Mouse (Mus musculus): ENCODE data around the gene Bola1. TPM values are rescaled to one million over a fixed set of nuclear protein-coding genes. Genes with fewer than 3 reads are reported as not detected.

Bola1 gene
- polyA plus RNA-seq, 1 experiment from 2014 or later: 53.6 TPM

DNA sequence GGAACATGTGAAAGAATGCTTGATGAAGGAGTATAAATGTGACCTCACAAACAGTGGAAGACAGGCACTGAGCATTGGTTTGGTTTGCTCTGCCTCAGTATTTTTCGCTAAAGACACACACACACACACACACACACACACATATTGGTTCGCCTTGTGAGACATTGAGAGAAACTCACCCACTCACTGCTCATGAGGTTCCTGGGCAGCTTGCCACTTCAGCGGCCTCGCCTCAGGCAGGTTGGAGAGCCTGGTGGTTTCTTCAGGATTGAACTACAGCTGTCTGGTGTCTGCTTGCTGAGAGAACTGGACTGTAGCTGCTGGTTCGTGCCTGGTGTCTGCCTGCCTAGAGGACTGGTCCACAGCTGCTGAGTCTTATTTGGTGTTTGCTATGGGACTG, 40.7 kb upstream of the Bola1 start:
- DNase-seq (ENCODE audit: low spot score) (no peak), ATAC-seq (ENCODE audit: low FRiP score, low TSS enrichment) (no peak)
- Histone ChIP-seq H3K27me3 (ENCODE audit: control insufficient read depth, insufficient read depth, low read length) (no peaks in the 10 kb centered on the region), H3K27ac (replicated peaks) (no peak overlapping the region), H3K4me3 (ENCODE audit: low read depth, low read length) (no peak overlapping the region), H3K36me3 (ENCODE audit: control insufficient read depth, insufficient read depth, low read length) (no peaks in the 10 kb centered on the region), H3K9ac (ENCODE audit: low read length) (no peak overlapping the region), H3K9me3 (ENCODE audit: control insufficient read depth, low read length) (no peaks in the 10 kb centered on the region), H3K4me1 (replicated peaks; ENCODE audit: control insufficient read depth, insufficient read depth) (peaks cover 2% of the 10 kb centered on the region; the same call in 1 of the 2 replicates), H3K4me2 (replicated peaks; ENCODE audit: low read depth) (no peak overlapping the region)
- 87% methylated on average over 5 of the region's 5 CpGs for WGBS
- TF ChIP-seq CTCF (IDR thresholded peaks at IDR 0.05; ENCODE audit: low read depth): no peak

DNA sequence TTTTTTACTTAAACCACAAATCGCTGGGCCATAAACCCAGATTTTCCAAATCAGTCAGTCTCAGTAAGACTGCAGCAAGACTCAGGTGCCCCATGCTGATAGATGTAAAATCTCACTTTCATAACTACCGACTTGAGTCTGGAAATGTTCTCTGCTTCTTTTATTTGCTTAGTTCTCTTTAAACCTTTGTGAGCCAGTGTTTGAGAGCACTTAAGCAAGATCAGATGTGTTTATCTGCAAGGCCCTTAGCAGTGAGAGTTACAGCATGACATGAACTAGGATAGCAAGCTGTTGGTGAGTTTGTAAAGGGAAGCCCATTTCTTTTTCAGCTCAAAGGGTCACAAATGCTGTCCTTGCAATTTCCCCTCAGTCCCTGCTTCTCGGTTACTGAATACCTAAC, 37.7 kb upstream of the Bola1 start:
- H3K9ac ChIP-seq (ENCODE audit: low read length): no peak overlapping the region
- no peaks in the 10 kb centered on the region for H3K9me3 ChIP-seq (ENCODE audit: control insufficient read depth, low read length)
- no peaks in the 10 kb centered on the region for H3K36me3 ChIP-seq (ENCODE audit: control insufficient read depth, insufficient read depth, low read length)
- no peak for DNase-seq (ENCODE audit: low spot score)
- H3K27me3 ChIP-seq (ENCODE audit: control insufficient read depth, insufficient read depth, low read length): no peaks in the 10 kb centered on the region
- no peak for ATAC-seq (ENCODE audit: low FRiP score, low TSS enrichment)
- H3K4me1 ChIP-seq (replicated peaks; ENCODE audit: control insufficient read depth, insufficient read depth): peaks cover 2% of the 10 kb centered on the region; the same call in 1 of the 2 replicates
- WGBS: 57% methylated on average over 3 of the region's 3 CpGs
- H3K4me2 ChIP-seq (replicated peaks; ENCODE audit: low read depth): no peak overlapping the region
- TF ChIP-seq EP300 (optimal IDR thresholded peaks at IDR 0.05): no peak
- no peak for TF ChIP-seq CTCF (IDR thresholded peaks at IDR 0.05; ENCODE audit: low read depth)
- H3K27ac ChIP-seq (replicated peaks): no peak overlapping the region
- H3K4me3 ChIP-seq (ENCODE audit: low read depth, low read length): no peak overlapping the region

DNA sequence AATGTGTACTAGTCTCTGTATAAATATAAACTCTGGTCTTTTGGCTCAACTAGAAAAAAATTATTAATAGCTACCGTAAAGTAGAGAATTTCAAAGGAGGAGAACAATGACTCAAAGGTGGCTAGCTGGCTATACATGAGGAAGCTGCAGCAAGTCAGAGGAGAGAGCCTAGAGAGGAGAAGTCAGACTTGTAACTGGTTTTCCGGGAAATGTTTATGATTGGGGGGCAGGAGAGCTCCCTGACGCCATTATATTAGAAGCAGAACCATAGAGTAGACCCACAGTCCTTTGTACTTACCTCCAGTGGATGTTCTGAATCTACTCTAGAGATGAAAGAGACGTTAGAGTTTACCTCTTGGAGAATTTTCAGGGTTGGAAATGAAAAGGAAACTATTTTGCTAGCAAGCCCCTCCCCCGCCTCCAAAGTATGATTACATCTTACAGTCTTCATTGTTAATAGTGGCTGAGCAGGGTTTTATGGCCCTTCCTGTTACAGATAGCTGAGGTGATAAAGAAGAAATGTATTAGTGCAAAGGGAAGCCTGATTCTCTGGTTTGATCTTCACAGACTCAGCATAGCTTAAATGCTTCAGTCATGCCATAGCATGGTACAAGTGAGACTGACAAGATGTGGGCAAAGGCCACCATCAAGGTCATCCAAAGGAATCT, 36.6 kb upstream of the Bola1 start:
- TF ChIP-seq EP300 (optimal IDR thresholded peaks at IDR 0.05): no peak
- no peak for TF ChIP-seq CTCF (IDR thresholded peaks at IDR 0.05; ENCODE audit: low read depth)
- Histone ChIP-seq H3K9ac (ENCODE audit: low read length) (no peak overlapping the region), H3K4me1 (replicated peaks; ENCODE audit: control insufficient read depth, insufficient read depth) (no peaks in the 10 kb centered on the region; the same call in 1 of the 2 replicates), H3K4me2 (replicated peaks; ENCODE audit: low read depth) (no peak overlapping the region), H3K27me3 (ENCODE audit: control insufficient read depth, insufficient read depth, low read length) (no peaks in the 10 kb centered on the region), H3K9me3 (ENCODE audit: control insufficient read depth, low read length) (no peaks in the 10 kb centered on the region), H3K36me3 (ENCODE audit: control insufficient read depth, insufficient read depth, low read length) (no peaks in the 10 kb centered on the region), H3K4me3 (ENCODE audit: low read depth, low read length) (no peak overlapping the region), H3K27ac (replicated peaks) (0 out of 2 replicates have a peak overlapping the region, but pooled peaks have one; percentile 56)
- 44% methylated on average over 5 of the region's 5 CpGs for WGBS
- ATAC-seq (ENCODE audit: low FRiP score, low TSS enrichment) (no peak; the same call in 1 of the 2 replicates), DNase-seq (ENCODE audit: low spot score) (no peak)

DNA sequence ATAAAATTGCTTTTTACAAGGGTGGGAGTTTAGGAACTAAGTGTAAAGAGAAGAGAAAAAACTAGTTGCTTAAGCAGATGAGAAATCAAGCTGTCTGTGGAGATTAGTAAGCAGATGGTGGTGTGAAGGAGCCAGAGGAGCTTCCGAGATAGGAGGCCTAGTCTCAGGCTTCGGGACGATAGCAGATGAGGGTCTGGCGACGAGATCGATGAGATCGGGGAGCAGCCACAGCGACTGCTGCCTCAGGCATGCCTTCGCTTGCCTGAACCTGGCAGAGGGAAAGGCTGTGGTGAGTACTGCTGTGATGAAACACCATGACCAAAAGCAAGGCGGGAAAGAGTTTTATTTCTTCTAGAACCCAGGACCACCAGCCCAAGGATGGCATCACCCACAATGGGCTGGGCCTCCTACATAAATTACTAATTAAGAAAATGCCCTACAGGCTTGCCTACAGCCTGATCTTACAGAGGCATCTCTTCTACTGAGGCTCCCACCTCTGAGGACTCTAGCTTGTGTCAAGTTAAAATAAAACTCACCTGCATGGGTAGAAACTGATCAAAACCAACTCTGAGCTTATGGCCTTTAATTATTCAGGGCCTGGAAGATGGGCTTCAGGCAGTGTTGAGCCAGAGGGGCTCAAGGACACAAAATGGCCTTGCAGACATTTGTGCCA, 35.3 kb upstream of the Bola1 start:
- Histone ChIP-seq H3K4me1 (replicated peaks; ENCODE audit: control insufficient read depth, insufficient read depth) (no peaks in the 10 kb centered on the region; the same call in 1 of the 2 replicates), H3K27me3 (ENCODE audit: control insufficient read depth, insufficient read depth, low read length) (no peaks in the 10 kb centered on the region), H3K36me3 (ENCODE audit: control insufficient read depth, insufficient read depth, low read length) (no peaks in the 10 kb centered on the region), H3K9me3 (ENCODE audit: control insufficient read depth, low read length) (no peaks in the 10 kb centered on the region), H3K27ac (replicated peaks) (no peak overlapping the region), H3K9ac (ENCODE audit: low read length) (no peak overlapping the region), H3K4me2 (replicated peaks; ENCODE audit: low read depth) (no peak overlapping the region), H3K4me3 (ENCODE audit: low read depth, low read length) (no peak overlapping the region)
- ATAC-seq (ENCODE audit: low FRiP score, low TSS enrichment) (no peak; the same call in 1 of the 2 replicates), DNase-seq (ENCODE audit: low spot score) (no peak)
- no peak for TF ChIP-seq EP300 (optimal IDR thresholded peaks at IDR 0.05)
- 38% methylated on average over 10 of the region's 10 CpGs for WGBS

DNA sequence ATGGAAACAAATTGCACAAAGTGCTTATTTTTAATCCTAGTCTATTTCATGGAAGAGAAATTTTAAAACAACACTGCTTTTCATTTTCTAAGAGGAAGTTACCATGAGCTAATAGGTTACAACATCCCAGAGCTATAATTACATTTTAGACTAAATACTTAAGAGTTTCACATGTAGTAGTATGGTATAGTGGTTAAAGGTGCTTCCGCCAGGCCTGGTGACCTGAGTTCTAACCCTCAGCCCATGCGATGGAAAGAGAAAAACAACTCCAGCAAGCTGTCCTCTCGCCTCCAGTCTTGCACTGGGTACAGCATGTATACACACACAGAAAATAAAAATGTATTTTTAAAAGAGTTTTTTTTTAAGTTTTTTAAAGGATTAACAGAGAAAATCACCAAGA, 32.3 kb upstream of the Bola1 start:
- WGBS: 88% methylated on average over 3 of the region's 3 CpGs
- Histone ChIP-seq H3K27me3 (ENCODE audit: control insufficient read depth, insufficient read depth, low read length) (no peaks in the 10 kb centered on the region), H3K9me3 (ENCODE audit: control insufficient read depth, low read length) (no peaks in the 10 kb centered on the region)

DNA sequence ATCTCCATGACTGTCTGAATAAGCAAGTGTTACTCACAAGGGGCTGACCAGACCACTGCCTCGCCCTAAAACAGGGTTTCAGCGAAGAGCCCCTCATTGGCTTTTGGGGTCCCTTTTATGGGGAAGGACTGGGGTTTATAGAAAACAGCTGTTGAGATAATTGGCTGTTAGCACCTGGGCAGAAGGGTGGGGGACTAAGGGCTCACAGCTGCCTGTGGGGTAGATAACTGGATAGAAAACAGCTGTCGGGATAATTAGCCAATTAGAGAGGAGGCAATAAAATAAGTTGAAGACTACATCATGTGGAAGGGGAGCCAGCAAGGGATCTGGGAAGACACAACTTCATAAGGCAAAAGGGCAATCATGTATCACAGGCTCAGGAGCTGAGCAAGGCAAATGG, 31.4 kb upstream of the Bola1 start:
- no peak overlapping the region for H3K4me3 ChIP-seq (ENCODE audit: low read depth, low read length)
- H3K27me3 ChIP-seq (ENCODE audit: control insufficient read depth, insufficient read depth, low read length): no peaks in the 10 kb centered on the region
- H3K9ac ChIP-seq (ENCODE audit: low read length): no peak overlapping the region
- 81% methylated on average over 3 of the region's 3 CpGs for WGBS
- no peak overlapping the region for H3K4me2 ChIP-seq (replicated peaks; ENCODE audit: low read depth)
- no peaks in the 10 kb centered on the region for H3K9me3 ChIP-seq (ENCODE audit: control insufficient read depth, low read length)
- ATAC-seq (ENCODE audit: low FRiP score, low TSS enrichment) (no peak), DNase-seq (ENCODE audit: low spot score) (no peak)
- no peaks in the 10 kb centered on the region for H3K36me3 ChIP-seq (ENCODE audit: control insufficient read depth, insufficient read depth, low read length)
- no peak overlapping the region for H3K27ac ChIP-seq (replicated peaks)
- H3K4me1 ChIP-seq (replicated peaks; ENCODE audit: control insufficient read depth, insufficient read depth): no peaks in the 10 kb centered on the region
- no peak for TF ChIP-seq CTCF (IDR thresholded peaks at IDR 0.05; ENCODE audit: low read depth)
- no peak for TF ChIP-seq EP300 (optimal IDR thresholded peaks at IDR 0.05)

More for the DNA sequence above, 32.3 kb upstream of the Bola1 start:
- no peak for DNase-seq (ENCODE audit: low spot score)
- no peak overlapping the region for H3K4me2 ChIP-seq (replicated peaks; ENCODE audit: low read depth)
- H3K4me1 ChIP-seq (replicated peaks; ENCODE audit: control insufficient read depth, insufficient read depth): no peaks in the 10 kb centered on the region; the same call in 1 of the 2 replicates
- H3K4me3 ChIP-seq (ENCODE audit: low read depth, low read length): no peak overlapping the region
- ATAC-seq (ENCODE audit: low FRiP score, low TSS enrichment): no peak
- TF ChIP-seq CTCF (IDR thresholded peaks at IDR 0.05; ENCODE audit: low read depth): no peak
- H3K27ac ChIP-seq (replicated peaks): no peak overlapping the region
- H3K36me3 ChIP-seq (ENCODE audit: control insufficient read depth, insufficient read depth, low read length): no peaks in the 10 kb centered on the region
- no peak overlapping the region for H3K9ac ChIP-seq (ENCODE audit: low read length)

Measured in stomach, postnatal 0 days (tissue).